Mouse (Mus musculus): Measurements from ENCODE around the gene Tead4. TPM values are rescaled to one million over a fixed set of nuclear protein-coding genes. Genes with fewer than 3 reads are reported as not detected.

The Tead4 gene
- polyA plus RNA-seq, 1 experiment from 2014 or later, result 2.5 TPM

DNA sequence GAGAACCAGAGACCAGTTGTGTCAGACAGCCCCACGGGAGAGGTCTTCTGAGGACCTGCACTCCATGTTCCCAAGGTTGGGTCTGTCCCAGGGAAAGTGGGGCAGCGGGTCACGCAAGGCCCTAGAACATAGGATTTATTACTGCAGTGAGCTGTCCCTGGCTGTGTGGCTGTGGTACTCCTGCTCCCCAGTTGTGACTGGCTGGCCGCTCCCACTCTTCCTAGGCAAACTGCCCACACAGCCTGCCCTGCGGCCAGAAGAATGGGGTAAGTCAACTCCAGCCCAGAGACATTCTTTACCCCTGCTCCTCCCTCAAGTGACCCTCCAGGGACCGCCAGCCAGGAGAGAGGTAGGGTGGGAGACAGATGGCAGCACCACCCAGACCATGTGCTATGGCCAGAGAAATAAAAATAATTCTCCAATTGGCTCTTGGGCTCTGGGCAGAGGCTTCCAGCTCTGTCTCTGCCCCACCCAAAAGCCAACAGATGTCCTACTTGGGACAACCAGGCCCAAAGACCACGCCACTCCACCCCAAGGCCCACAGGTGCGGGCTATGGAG lies 25.0 kb downstream of the Tead4 start:
- Histone ChIP-seq H3K36me3 (ENCODE audit: control insufficient read depth, insufficient read depth, low read length) (no peaks in the 10 kb centered on the region), H3K27ac (replicated peaks in 1 of 2; ENCODE audit: control insufficient read depth in 1 of 2, insufficient read depth in 1 of 2, low read depth in 2 of 2, low read length in 2 of 2) (no peak overlapping the region), H3K9me3 (ENCODE audit: control insufficient read depth, low read length) (peaks cover 3% of the 10 kb centered on the region; the same call in 1 of the 2 replicates), H3K4me3 (ENCODE audit: control insufficient read depth in 1 of 2, insufficient read depth in 1 of 2, low read depth in 1 of 2, low read length in 2 of 2) (no peak overlapping the region), H3K4me2 (ENCODE audit: low read length) (no peak overlapping the region), H3K4me1 (ENCODE audit: control insufficient read depth in 2 of 2, insufficient read depth in 2 of 2, low read length in 2 of 2) (peaks cover 0 to 2% of the 10 kb centered on the region in 2 experiments; a peak in 1 of 4 replicates), H3K9ac (ENCODE audit: low read length) (no peak overlapping the region), H3K27me3 (ENCODE audit: control insufficient read depth, insufficient read depth, low read length) (no peaks in the 10 kb centered on the region)
- 81% methylated on average over 8 of the region's 8 CpGs for WGBS
- ATAC-seq (ENCODE audit: insufficient number of reproducible peaks, insufficient read depth, low FRiP score, low read depth), result no peak

DNA sequence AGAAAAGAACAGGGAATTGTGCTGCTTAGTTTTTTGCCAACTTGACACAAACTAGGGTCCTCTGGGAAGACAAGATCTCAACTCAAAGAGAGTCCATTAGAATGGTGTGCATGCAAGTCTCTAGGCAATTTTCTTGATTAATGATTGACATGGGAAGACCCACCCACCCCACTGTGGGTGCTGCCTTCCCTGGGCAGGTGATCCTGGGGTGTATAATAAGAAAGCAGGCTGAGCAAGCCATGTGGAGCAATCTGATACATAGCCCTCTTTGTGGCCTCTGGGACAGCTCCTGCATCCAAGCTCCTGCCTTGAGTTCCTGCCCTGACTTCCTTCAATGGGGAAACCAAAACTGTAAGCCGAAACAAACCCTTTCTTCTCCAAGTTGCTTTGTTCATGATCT lies 27.1 kb downstream of the Tead4 start:
- no peak overlapping the region for H3K27ac ChIP-seq (replicated peaks in 1 of 2; ENCODE audit: control insufficient read depth in 1 of 2, insufficient read depth in 1 of 2, low read depth in 2 of 2, low read length in 2 of 2)
- ATAC-seq (ENCODE audit: insufficient number of reproducible peaks, insufficient read depth, low FRiP score, low read depth), result no peak
- H3K27me3 ChIP-seq (ENCODE audit: control insufficient read depth, insufficient read depth, low read length), result no peaks in the 10 kb centered on the region
- H3K9me3 ChIP-seq (ENCODE audit: control insufficient read depth, low read length), result peaks cover 3% of the 10 kb centered on the region; the same call in 1 of the 2 replicates
- no peak overlapping the region for H3K4me3 ChIP-seq (ENCODE audit: control insufficient read depth in 1 of 2, insufficient read depth in 1 of 2, low read depth in 1 of 2, low read length in 2 of 2)
- no peak overlapping the region for H3K9ac ChIP-seq (ENCODE audit: low read length)
- H3K4me2 ChIP-seq (ENCODE audit: low read length), result no peak overlapping the region
- WGBS, result 80% methylated on average over 1 of the region's 1 CpGs
- H3K36me3 ChIP-seq (ENCODE audit: control insufficient read depth, insufficient read depth, low read length), result 0 out of 2 replicates have a peak, but pooled peaks cover 5% of the 10 kb centered on the region
- peaks cover 0 to 2% of the 10 kb centered on the region in 2 experiments; a peak in 1 of 4 replicates for H3K4me1 ChIP-seq (ENCODE audit: control insufficient read depth in 2 of 2, insufficient read depth in 2 of 2, low read length in 2 of 2)

DNA sequence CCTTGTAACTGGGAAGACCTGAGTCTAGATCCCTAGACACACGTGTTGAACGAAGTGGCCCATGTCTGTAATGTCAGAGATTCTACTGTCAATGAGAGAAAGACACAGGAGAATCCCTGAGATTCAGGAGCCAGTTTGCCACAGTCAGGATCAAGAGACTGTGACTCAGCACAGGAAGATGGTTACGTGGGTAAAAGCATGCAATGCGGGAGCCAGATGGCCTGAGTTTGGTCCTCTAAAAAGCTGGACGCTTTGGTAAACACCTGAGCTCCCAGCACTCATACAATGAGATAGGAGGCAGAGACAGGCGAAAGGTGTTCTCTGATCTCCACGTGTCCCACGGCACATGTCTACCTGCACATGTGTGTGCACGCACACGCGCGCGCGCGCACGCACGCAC lies 27.9 kb downstream of the Tead4 start:
- 95% methylated on average over 17 of the region's 17 CpGs for WGBS
- Histone ChIP-seq H3K4me2 (ENCODE audit: low read length) (no peak overlapping the region), H3K9me3 (ENCODE audit: control insufficient read depth, low read length) (peaks cover 3% of the 10 kb centered on the region; the same call in 1 of the 2 replicates), H3K4me3 (ENCODE audit: control insufficient read depth in 1 of 2, insufficient read depth in 1 of 2, low read depth in 1 of 2, low read length in 2 of 2) (no peak overlapping the region), H3K4me1 (ENCODE audit: control insufficient read depth in 2 of 2, insufficient read depth in 2 of 2, low read length in 2 of 2) (peaks cover 0 to 2% of the 10 kb centered on the region in 2 experiments; a peak in 1 of 4 replicates), H3K27me3 (ENCODE audit: control insufficient read depth, insufficient read depth, low read length) (no peaks in the 10 kb centered on the region), H3K36me3 (ENCODE audit: control insufficient read depth, insufficient read depth, low read length) (0 out of 2 replicates have a peak, but pooled peaks cover 5% of the 10 kb centered on the region), H3K27ac (replicated peaks in 1 of 2; ENCODE audit: control insufficient read depth in 1 of 2, insufficient read depth in 1 of 2, low read depth in 2 of 2, low read length in 2 of 2) (no peak overlapping the region), H3K9ac (ENCODE audit: low read length) (no peak overlapping the region)
- ATAC-seq (ENCODE audit: insufficient number of reproducible peaks, insufficient read depth, low FRiP score, low read depth), result no peak

DNA sequence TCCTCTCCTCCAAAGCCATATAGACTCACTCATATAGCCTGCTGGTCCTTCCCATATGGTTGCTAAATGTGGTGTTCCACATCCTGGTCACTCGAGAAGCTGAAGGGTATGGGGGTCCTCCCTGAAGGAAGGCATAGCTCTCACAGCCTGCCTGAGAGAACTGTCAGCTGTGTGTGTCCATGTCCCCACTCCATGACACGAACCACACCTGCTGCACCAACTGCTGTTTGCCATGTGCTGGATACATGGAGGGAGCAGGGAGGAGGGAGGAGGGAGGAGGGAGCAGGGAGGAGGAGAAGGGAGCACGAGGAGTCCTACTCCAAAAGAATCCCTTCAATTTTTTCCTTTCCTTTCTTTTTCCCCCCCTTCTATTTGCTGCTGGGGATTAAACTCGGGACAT lies 30.8 kb downstream of the Tead4 start:
- Histone ChIP-seq H3K9ac (ENCODE audit: low read length) (no peak overlapping the region), H3K4me1 (ENCODE audit: control insufficient read depth in 2 of 2, insufficient read depth in 2 of 2, low read length in 2 of 2) (no peaks in the 10 kb centered on the region), H3K9me3 (ENCODE audit: control insufficient read depth, low read length) (no peaks in the 10 kb centered on the region), H3K4me2 (ENCODE audit: low read length) (no peak overlapping the region), H3K27ac (replicated peaks in 1 of 2; ENCODE audit: control insufficient read depth in 1 of 2, insufficient read depth in 1 of 2, low read depth in 2 of 2, low read length in 2 of 2) (no peak overlapping the region), H3K4me3 (ENCODE audit: control insufficient read depth in 1 of 2, insufficient read depth in 1 of 2, low read depth in 1 of 2, low read length in 2 of 2) (no peak overlapping the region), H3K27me3 (ENCODE audit: control insufficient read depth, insufficient read depth, low read length) (no peaks in the 10 kb centered on the region), H3K36me3 (ENCODE audit: control insufficient read depth, insufficient read depth, low read length) (0 out of 2 replicates have a peak, but pooled peaks cover 5% of the 10 kb centered on the region)
- WGBS, result 71% methylated on average over 4 of the region's 4 CpGs
- no peak for ATAC-seq (ENCODE audit: insufficient number of reproducible peaks, insufficient read depth, low FRiP score, low read depth)

DNA sequence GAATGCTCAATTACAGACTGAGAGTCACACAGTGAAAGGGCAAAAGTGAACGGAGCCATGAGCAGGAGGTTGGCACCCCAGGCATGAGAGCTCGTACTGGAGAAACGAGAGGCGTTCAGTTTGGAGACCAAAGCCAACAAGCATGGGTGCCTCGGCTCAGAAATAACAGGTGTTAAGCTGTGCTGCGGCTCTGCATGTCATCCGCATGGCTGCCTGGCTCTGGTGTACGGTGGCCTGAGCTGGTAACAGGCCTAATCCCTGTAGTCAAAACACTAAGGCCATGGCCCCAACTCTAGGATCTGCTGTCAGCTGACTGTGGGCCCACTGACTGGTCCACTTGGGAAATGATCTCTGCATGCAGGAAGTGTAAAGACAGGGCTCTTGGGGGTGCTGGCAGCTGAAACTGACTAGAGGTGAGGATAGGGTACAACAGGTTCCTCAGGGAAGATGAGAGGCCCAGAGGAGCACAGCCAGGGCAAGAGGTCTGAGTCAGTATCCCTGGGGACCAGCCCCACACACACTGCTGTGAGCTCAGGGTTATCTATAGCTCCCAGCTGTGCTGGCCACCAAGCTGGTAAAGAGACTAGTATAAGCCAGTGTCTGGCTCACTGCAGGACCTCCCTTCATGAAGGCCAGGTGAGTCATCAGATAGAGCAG lies 35.6 kb downstream of the Tead4 start:
- Histone ChIP-seq H3K36me3 (ENCODE audit: control insufficient read depth, insufficient read depth, low read length) (0 out of 2 replicates have a peak, but pooled peaks cover 5% of the 10 kb centered on the region), H3K4me2 (ENCODE audit: low read length) (no peak overlapping the region), H3K27ac (replicated peaks in 1 of 2; ENCODE audit: control insufficient read depth in 1 of 2, insufficient read depth in 1 of 2, low read depth in 2 of 2, low read length in 2 of 2) (no peak overlapping the region), H3K9ac (ENCODE audit: low read length) (no peak overlapping the region), H3K4me3 (ENCODE audit: control insufficient read depth in 1 of 2, insufficient read depth in 1 of 2, low read depth in 1 of 2, low read length in 2 of 2) (no peak overlapping the region), H3K4me1 (ENCODE audit: control insufficient read depth in 2 of 2, insufficient read depth in 2 of 2, low read length in 2 of 2) (no peaks in the 10 kb centered on the region), H3K9me3 (ENCODE audit: control insufficient read depth, low read length) (no peaks in the 10 kb centered on the region), H3K27me3 (ENCODE audit: control insufficient read depth, insufficient read depth, low read length) (no peaks in the 10 kb centered on the region)
- ATAC-seq (ENCODE audit: insufficient number of reproducible peaks, insufficient read depth, low FRiP score, low read depth), result no peak
- WGBS, result 88% methylated on average over 8 of the region's 8 CpGs

DNA sequence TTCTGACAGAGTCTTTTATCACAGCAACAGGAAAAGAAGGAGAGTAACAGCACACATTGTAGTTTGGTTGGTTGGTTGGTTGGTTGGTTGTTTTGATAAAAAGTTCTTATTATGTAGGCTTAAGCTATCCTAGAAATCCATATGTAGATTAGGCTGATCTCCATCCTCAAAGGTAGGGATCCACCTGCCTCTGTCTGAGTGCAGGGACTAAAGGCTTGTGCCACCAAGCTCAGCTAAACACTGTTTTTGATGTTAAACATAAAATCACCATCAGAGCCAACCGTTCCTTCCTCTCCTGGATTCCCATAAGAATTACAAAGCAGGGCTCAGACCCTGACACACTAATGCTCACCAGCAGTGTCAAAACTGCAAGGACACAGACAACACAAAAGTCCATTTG lies 39.1 kb downstream of the Tead4 start:
- H3K36me3 ChIP-seq (ENCODE audit: control insufficient read depth, insufficient read depth, low read length), result no peaks in the 10 kb centered on the region
- ATAC-seq (ENCODE audit: insufficient number of reproducible peaks, insufficient read depth, low FRiP score, low read depth), result no peak
- 68% methylated on average over 1 of the region's 1 CpGs for WGBS

DNA sequence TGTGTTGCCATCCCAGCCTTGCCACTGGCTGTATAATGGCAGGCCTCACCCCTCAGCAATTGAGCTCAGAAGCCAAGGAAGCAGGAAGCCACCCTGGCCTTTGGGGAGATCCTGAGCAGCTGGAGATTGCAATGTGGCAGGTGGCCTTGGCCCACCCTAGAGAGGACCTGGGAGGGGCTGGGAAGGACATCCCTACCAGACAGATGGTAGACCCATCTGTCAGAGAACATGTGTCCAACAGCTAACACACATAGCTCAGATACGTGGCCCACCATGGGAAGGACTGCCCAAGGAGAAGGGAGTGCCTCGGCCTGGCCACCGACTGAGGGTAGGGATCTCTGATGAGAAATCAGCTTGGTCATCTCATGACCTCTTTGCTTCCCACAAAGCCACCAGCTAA lies 41.4 kb downstream of the Tead4 start:
- Histone ChIP-seq H3K4me3 (ENCODE audit: control insufficient read depth in 1 of 2, insufficient read depth in 1 of 2, low read depth in 1 of 2, low read length in 2 of 2) (no peak overlapping the region), H3K27me3 (ENCODE audit: control insufficient read depth, insufficient read depth, low read length) (no peaks in the 10 kb centered on the region), H3K9me3 (ENCODE audit: control insufficient read depth, low read length) (no peaks in the 10 kb centered on the region), H3K36me3 (ENCODE audit: control insufficient read depth, insufficient read depth, low read length) (no peaks in the 10 kb centered on the region), H3K4me1 (ENCODE audit: control insufficient read depth in 2 of 2, insufficient read depth in 2 of 2, low read length in 2 of 2) (peaks cover 4 to 5% of the 10 kb centered on the region in 2 experiments; a peak in 3 of 4 replicates), H3K9ac (ENCODE audit: low read length) (no peak overlapping the region), H3K4me2 (ENCODE audit: low read length) (no peak overlapping the region), H3K27ac (replicated peaks in 1 of 2; ENCODE audit: control insufficient read depth in 1 of 2, insufficient read depth in 1 of 2, low read depth in 2 of 2, low read length in 2 of 2) (no peak overlapping the region)
- WGBS, result 90% methylated on average over 3 of the region's 3 CpGs
- no peak for ATAC-seq (ENCODE audit: insufficient number of reproducible peaks, insufficient read depth, low FRiP score, low read depth)

More for the DNA sequence above, 39.1 kb downstream of the Tead4 start:
- H3K4me1 ChIP-seq (ENCODE audit: control insufficient read depth in 2 of 2, insufficient read depth in 2 of 2, low read length in 2 of 2), result no peaks in the 10 kb centered on the region
- H3K4me3 ChIP-seq (ENCODE audit: control insufficient read depth in 1 of 2, insufficient read depth in 1 of 2, low read depth in 1 of 2, low read length in 2 of 2), result no peak overlapping the region
- H3K27me3 ChIP-seq (ENCODE audit: control insufficient read depth, insufficient read depth, low read length), result no peaks in the 10 kb centered on the region
- no peak overlapping the region for H3K27ac ChIP-seq (replicated peaks in 1 of 2; ENCODE audit: control insufficient read depth in 1 of 2, insufficient read depth in 1 of 2, low read depth in 2 of 2, low read length in 2 of 2)
- no peaks in the 10 kb centered on the region for H3K9me3 ChIP-seq (ENCODE audit: control insufficient read depth, low read length)
- H3K4me2 ChIP-seq (ENCODE audit: low read length), result no peak overlapping the region
- H3K9ac ChIP-seq (ENCODE audit: low read length), result no peak overlapping the region

All from heart, embryonic 14.5 days (tissue).